Mouse (Mus musculus) spleen, postnatal 36 days (tissue): ENCODE measurements at regions not wholly inside any gene's neighbourhood (a gene's known extent, or its start where the extent isn't known, plus 50 kb on each side); places are given as distances from the start of the nearest gene placed in this dataset.

ENCODE experiments used
- DNase-seq, 2 experiments: peaks; one replicate each; pipeline ENCODE4 v3.0.0; 2022; ENCODE audit warnings: low spot score in 2 of 2, mixed read lengths in 1 of 2

GRCm38 (mm10) chr13:35212276-35212675 lies 185.4 kb upstream of the Eci2 start:
- no peak for DNase-seq

DNA sequence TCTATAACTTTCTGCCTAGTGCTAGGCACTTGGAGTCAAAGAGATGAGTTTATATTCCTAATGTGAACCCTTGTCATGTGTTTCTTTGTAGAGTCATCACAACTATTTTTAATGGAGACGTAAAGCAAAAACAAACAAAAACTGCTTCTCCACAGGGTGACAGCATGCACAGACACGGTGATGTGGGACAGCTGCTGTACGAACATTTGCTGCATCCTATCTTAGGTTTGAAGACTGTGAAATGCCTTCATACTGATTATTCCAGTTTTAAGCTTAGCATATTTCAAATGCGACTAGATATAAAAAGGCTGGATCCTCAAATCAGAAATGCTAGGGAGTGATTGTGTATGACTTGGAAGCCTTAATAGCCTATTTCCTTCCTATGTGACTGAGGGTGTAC lies 187.3 kb upstream of the Eci2 start:
- no peak for DNase-seq

DNA sequence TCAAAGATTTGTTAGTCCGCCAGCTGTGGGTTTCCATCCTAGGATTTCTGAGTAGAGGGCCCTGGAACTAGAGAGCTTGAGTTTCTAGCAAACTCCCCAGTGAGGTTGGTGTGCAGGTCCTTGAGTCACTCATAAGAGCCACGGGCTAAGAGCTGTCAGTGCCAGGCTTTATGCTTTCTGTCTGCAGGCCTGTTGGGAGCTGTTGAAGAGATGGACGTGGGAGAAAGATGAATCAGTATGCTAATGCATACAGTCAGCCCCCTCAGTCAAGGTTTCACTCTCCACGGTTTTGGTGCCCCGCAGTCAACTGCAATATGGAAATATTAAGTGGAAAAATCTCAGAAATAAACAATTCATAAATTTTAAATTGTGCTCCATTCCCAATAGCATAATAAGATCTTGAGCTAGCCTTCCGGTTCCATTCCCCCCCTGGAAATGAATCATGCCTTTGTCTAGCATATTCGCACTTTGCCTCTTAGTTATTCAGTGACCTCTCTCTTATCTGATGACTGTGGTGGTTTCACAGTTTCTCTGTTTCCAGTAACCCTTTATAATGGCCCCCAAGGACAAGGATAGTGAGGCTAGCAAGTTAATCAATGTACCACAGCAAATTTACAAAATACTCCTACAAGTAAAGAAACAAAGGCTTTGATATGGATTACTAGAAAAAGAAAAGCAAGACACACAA lies 199.4 kb upstream of the Eci2 start:
- no peak for DNase-seq

- no peak for DNase-seq
Observed at GRCm38 (mm10) chr13:35226944-35227343, 200.0 kb upstream of the Eci2 start.

GRCm38 (mm10) chr13:35229601-35230000 lies 202.7 kb upstream of the Eci2 start:
- no peak for DNase-seq

DNA sequence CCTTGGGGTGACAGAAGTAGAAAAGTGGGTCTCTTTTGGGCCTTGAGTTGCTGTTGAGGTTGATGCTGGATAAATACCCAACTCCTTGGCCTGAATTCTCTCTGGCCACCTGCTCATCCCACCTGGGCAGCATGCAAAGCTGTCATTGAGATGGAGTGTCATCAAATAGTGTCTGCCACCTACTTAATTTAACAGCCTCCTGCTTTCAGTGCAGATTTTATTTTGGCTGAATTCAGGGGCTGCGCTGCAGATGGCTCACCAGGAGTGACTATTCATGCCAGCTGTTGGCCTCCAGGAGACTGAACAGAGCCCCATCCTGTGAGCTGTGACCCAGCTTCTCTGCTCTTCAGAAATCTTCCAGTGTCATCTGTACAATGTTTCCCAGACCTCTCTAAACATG lies 206.7 kb upstream of the Eci2 start:
- no peak for DNase-seq

DNA sequence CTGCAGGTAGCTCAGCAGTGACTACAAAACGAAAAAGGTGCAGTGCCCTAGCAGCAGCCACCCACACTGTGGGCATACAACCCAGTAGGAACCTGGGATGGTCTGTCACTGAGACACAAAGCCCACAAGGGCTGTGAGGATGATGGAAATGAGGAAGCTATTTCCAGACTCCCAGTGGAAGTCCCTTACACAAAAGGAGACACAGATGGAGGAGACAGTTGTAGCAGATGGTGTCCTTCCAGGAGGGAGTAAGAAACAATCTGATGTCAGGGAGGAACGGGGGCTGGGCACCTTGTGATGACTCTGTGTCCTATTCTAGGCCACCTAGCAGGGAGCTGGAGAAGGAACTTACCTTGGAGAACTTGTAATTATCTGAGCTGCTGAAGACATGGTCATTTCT lies 214.5 kb upstream of the Eci2 start:
- no peak for DNase-seq

DNA sequence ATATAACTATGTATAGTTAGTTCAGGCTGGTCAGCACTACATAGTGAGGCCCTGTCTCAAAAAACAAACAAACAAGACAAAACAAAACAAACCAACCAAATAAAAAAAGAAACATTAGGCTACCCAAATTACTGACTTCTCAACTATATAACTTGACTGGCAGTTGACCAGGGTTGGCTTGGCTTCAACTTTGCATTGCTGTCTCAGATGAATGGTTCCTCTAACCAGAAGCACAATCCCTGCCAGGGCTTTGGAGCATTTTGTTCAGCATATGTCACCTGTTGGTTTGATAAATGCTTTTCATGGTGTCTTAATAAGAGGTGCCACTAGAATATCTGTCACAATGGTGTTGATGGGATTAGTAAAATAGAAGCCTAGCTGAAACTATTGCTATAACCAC lies 217.1 kb upstream of the Eci2 start:
- DNase-seq = no peak

- DNase-seq = no peak
Observed at GRCm38 (mm10) chr13:35257386-35257785, 230.5 kb upstream of the Eci2 start.

GRCm38 (mm10) chr13:35258720-35259119 lies 231.8 kb upstream of the Eci2 start:
- no peak for DNase-seq

DNA sequence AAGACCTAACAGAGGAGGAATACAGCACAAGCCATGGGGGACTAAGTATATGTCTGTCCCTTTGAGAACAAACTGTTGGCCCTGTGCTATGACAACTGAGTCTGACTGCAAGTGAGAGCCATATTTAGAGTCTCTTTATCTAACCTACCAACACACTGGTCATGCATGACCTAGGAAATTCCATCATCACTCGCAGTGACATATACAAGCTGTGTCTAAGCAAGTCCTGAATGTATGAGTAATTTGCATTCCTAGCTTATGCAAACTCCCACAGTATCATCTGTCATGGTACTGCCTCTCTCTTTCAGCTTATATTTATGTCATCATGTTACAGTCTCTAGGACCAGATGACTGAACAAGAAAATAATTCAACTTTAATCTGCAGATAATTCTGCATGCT lies 257.1 kb upstream of the Eci2 start:
- no peak for DNase-seq

- DNase-seq = no peak
Observed at GRCm38 (mm10) chr13:35302088-35302487, 275.2 kb upstream of the Eci2 start.

GRCm38 (mm10) chr13:35316772-35317171 lies 289.9 kb upstream of the Eci2 start:
- DNase-seq = no peak

DNA sequence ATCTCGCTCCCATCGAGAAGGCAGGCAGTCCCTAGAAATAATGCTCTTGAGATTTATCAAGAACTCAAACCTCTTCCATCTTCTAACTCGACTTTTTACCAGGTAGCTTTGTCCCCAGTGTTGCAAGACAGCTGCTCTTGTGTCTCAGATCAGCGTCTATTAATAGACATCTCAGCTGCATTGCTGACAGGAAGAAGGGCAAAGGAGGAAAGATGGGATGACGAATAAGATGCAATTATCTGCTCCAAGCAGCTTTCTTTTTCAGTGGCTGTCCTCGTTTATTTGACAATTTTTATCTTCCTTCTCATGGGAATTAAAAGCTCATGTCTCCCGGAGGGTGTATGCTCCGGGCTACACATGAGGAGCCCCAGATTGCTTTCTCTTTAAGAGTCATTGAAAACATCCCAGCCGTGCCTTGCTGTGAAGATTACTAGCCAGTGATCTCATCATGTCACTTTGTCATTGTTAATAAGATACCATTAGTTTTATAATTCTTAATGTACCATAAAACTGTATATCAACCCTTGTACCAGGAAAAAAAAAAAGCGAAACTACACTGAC lies 299.9 kb upstream of the Eci2 start:
- no peak for DNase-seq

DNA sequence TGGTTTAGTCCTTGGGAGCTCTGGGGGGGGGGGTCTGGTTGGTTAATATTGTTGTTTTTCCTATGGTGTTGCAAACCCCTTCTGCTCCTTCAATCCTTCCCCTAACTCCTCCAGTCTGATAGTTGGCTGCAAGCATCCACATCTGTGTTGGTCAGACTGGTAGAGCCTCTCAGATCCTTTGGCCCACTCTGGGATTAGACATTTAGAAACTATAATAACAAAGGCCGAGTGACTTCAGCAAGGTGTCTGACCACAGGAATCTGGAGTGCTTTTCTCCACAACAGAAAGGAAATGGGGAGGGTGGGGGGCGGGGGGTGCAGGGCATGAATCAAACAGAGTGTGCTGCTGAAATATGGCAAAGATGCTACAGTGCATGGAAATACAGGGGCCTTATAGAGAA lies 301.4 kb upstream of the Eci2 start:
- no peak for DNase-seq

DNA sequence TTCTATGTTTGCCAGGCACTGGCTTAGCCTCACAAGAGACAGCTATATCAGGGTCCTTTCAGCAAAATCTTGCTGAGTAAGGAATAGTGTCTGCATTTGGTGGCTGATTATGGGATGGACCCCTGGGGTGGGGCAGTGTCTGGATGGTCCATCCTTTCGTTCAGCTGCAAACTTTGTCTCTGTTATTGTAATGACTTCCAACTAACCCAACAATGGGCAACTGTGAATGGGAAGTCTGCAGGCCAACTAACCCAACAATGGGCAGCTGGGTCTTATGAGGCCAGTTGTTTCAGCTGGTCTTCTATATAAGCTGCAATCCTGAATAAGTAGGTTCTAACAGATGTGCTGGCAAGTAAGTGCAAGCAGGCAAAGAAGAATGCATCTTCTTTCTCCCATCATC lies 304.0 kb upstream of the Eci2 start:
- no peak for DNase-seq

- no peak for DNase-seq
Observed at GRCm38 (mm10) chr13:35345507-35346129, 314.0 kb upstream of the Cdyl start.

DNA sequence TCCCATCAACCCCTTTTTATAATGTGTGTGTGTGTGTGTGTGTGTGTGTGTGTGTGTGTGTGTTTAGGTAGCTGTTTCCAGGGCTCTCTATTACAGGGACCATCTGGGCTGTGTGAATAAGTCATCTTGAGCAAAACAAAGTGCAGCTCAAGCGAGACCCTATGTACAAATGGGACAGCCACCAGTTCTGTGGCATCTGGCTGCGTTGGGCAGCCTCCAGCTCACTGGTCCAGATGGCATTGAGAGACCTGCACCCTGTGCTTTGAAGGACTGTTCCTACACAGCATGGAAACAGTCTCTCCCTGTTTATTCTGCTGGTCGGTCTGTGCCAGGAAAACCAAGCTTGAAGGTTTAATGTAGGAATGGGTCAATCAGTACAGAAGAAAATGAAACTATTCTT lies 311.4 kb upstream of the Cdyl start:
- no peak for DNase-seq

- no peak for DNase-seq
Observed at GRCm38 (mm10) chr13:35359345-35359744, 300.3 kb upstream of the Cdyl start.

GRCm38 (mm10) chr13:35377487-35377886 lies 282.1 kb upstream of the Cdyl start:
- no peak for DNase-seq

DNA sequence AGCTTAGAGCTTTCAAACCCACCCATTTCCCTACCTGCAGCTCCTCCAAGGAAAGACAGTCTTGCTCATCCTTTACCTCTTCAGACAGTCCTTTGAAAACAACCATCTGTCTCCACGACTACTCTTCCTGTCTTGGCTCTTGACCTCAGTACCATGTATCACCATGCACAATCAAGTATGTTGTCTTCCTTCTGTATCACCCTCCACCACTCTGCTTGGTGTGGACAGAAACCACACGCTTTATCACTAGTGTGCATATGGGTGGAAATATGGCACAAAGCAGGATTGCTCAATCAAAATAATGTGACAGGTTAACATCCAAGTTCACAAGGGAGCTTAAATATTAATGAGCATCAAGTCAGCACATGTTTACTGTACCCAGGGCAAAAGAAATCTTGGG lies 280.1 kb upstream of the Cdyl start:
- DNase-seq = no peak

- DNase-seq = peak in 1 of 2 experiments; percentile 5
Observed at GRCm38 (mm10) chr13:35380224-35381009, 279.2 kb upstream of the Cdyl start.

DNA sequence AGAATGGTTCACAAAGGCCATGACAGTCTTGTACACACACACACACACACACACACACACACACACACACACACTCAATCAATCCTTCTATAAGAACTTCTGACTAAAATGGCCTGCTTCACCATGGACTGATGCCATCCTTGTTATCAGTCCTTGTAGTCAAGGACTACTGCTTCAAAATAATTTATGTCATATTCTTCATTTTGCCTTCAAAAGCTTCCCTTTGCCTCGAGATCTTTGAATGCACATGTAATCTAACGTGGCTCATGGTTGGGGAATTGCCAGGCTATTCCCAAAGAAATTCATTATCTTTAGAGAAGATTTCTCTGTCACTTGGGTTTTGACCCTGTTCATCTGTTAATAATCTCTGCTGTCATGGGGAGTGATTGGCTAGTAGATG lies 278.0 kb upstream of the Cdyl start:
- no peak for DNase-seq
